Mouse (Mus musculus): ENCODE measurements around the gene Crip3. TPM values are rescaled to one million over a fixed set of nuclear protein-coding genes. Genes with fewer than 3 reads are reported as not detected.

Crip3 gene
- polyA plus RNA-seq, 1 experiment from 2014 or later, result 2.2 TPM

DNA sequence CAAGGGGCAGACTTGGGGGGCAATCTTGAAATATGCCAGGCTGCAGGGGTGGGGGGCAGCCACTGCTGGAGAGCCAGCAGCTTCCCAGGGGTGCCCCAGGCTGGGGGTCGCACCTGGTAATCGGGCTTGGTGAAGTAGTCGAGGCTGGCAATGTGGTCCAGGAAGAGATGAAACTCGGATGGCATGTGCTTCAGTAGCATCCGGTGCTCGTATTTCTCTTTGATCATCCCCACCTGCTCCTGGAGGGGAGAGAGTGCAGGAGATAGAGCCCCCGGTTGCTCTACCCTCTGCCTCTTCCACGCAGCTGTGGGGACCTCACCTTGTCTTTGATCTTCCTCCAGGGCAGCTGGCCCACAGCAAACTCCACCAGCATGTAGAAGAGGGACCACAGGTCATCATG lies 47.9 kb downstream of the Crip3 start:
- no peaks in the 10 kb centered on the region for H3K4me1 ChIP-seq (replicated peaks; ENCODE audit: control insufficient read depth, insufficient read depth, low read length)
- H3K9ac ChIP-seq, result no peak overlapping the region
- DNase-seq (ENCODE audit: low spot score) (no peak), ATAC-seq (ENCODE audit: low FRiP score) (no peak)
- H3K27ac ChIP-seq, result no peak overlapping the region
- no peak overlapping the region for H3K4me3 ChIP-seq (replicated peaks; ENCODE audit: low read length)
- no peaks in the 10 kb centered on the region for H3K27me3 ChIP-seq (ENCODE audit: control insufficient read depth, insufficient read depth, low read length)
- H3K4me2 ChIP-seq (replicated peaks), result no peak overlapping the region
- H3K36me3 ChIP-seq (replicated peaks; ENCODE audit: control insufficient read depth, insufficient read depth), result peaks cover 95% of the 10 kb centered on the region
- no peaks in the 10 kb centered on the region for H3K9me3 ChIP-seq (ENCODE audit: control insufficient read depth, low read length)
- 88% methylated on average over 8 of the region's 8 CpGs for WGBS

DNA sequence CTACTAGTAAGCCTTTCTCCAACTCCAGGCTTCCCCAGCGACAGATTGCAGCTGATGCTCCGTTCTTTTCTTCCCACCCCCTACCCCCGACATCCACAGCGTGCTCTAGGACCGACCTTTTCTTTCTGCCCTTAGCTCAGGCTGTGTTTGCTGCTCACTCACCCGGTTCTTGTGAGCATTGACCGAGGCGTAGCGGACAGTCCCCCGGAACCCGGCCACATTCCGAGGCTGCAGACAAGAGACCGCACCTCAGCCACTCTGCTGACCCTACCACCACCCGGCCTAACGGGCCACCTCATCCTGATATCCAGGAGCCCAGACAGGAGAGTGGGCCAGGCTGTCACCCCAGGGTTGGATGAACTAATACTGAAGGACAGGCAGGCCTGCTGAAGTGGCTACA lies 48.6 kb downstream of the Crip3 start:
- H3K4me3 ChIP-seq (replicated peaks; ENCODE audit: low read length), result no peak overlapping the region
- H3K4me2 ChIP-seq (replicated peaks), result no peak overlapping the region
- no peak for ATAC-seq (ENCODE audit: low FRiP score)
- 78% methylated on average over 15 of the region's 15 CpGs for WGBS
- DNase-seq (ENCODE audit: low spot score), result no peak
- no peak overlapping the region for H3K9ac ChIP-seq
- H3K9me3 ChIP-seq (ENCODE audit: control insufficient read depth, low read length), result no peaks in the 10 kb centered on the region
- H3K27ac ChIP-seq, result no peak overlapping the region
- no peaks in the 10 kb centered on the region for H3K27me3 ChIP-seq (ENCODE audit: control insufficient read depth, insufficient read depth, low read length)
- no peaks in the 10 kb centered on the region for H3K4me1 ChIP-seq (replicated peaks; ENCODE audit: control insufficient read depth, insufficient read depth, low read length)
- H3K36me3 ChIP-seq (replicated peaks; ENCODE audit: control insufficient read depth, insufficient read depth), result peaks cover 94% of the 10 kb centered on the region

Other genes with a start within 250 kb of the Crip3 start
- gene Polh, start 226.3 kb upstream of the Crip3 start, polyA plus RNA-seq (2014; fragmentation: Nextera tagmentation; extraction: Ambion mirVana), result 5.5 and 6.4 TPM in 2 replicates
- 43.4 and 44.4 TPM in 2 replicates for gene Xpo5, start 226.1 kb upstream of the Crip3 start, polyA plus RNA-seq (2014; fragmentation: Nextera tagmentation; extraction: Ambion mirVana)
- 75.4 and 80.1 TPM in 2 replicates for gene Polr1c, start 180.9 kb upstream of the Crip3 start, polyA plus RNA-seq (2014; fragmentation: Nextera tagmentation; extraction: Ambion mirVana)
- gene Yipf3, start 180.8 kb upstream of the Crip3 start, polyA plus RNA-seq (2014; fragmentation: Nextera tagmentation; extraction: Ambion mirVana), result 91.6 and 97.2 TPM in 2 replicates
- gene Lrrc73, start 175.4 kb upstream of the Crip3 start, polyA plus RNA-seq (2014; fragmentation: Nextera tagmentation; extraction: Ambion mirVana), result 15.1 and 18.1 TPM in 2 replicates
- gene Tjap1, start 145.9 kb upstream of the Crip3 start, polyA plus RNA-seq (2014; fragmentation: Nextera tagmentation; extraction: Ambion mirVana), result 22.3 and 25.8 TPM in 2 replicates
- 18.9 and 20.9 TPM in 2 replicates for gene Dlk2, start 131.5 kb upstream of the Crip3 start, polyA plus RNA-seq (2014; fragmentation: Nextera tagmentation; extraction: Ambion mirVana)
- gene Abcc10, start 100.6 kb upstream of the Crip3 start, polyA plus RNA-seq (2014; fragmentation: Nextera tagmentation; extraction: Ambion mirVana), result 8.2 and 9.3 TPM in 2 replicates
- 29.7 and 31.5 TPM in 2 replicates for gene Zfp318, start 45.2 kb upstream of the Crip3 start, polyA plus RNA-seq (2014; fragmentation: Nextera tagmentation; extraction: Ambion mirVana)
- not detected in 2 replicates for gene Slc22a7, start 9.5 kb downstream of the Crip3 start, polyA plus RNA-seq (2014; fragmentation: Nextera tagmentation; extraction: Ambion mirVana)
- 6.5 and 7.7 TPM in 2 replicates for gene Ttbk1, start 58.7 kb downstream of the Crip3 start, polyA plus RNA-seq (2014; fragmentation: Nextera tagmentation; extraction: Ambion mirVana)
- gene Dnph1, start 67.8 kb downstream of the Crip3 start, polyA plus RNA-seq (2014; fragmentation: Nextera tagmentation; extraction: Ambion mirVana), result 16.0 and 16.6 TPM in 2 replicates
- 14.6 and 14.7 TPM in 2 replicates for gene Cul9, start 117.5 kb downstream of the Crip3 start, polyA plus RNA-seq (2014; fragmentation: Nextera tagmentation; extraction: Ambion mirVana)
- gene Srf, start 127.2 kb downstream of the Crip3 start, polyA plus RNA-seq (2014; fragmentation: Nextera tagmentation; extraction: Ambion mirVana), result 5.2 and 6.5 TPM in 2 replicates
- gene Ptk7, start 200.6 kb downstream of the Crip3 start, polyA plus RNA-seq (2014; fragmentation: Nextera tagmentation; extraction: Ambion mirVana), result 19.2 and 20.6 TPM in 2 replicates
- gene Klc4, start 217.1 kb downstream of the Crip3 start, polyA plus RNA-seq (2014; fragmentation: Nextera tagmentation; extraction: Ambion mirVana), result 26.2 and 30.5 TPM in 2 replicates
- 66.5 and 71.2 TPM in 2 replicates for gene Mrpl2, start 217.3 kb downstream of the Crip3 start, polyA plus RNA-seq (2014; fragmentation: Nextera tagmentation; extraction: Ambion mirVana)
- gene Cul7, start 221.4 kb downstream of the Crip3 start, polyA plus RNA-seq (2014; fragmentation: Nextera tagmentation; extraction: Ambion mirVana), result 29.7 and 30.2 TPM in 2 replicates
- 41.6 and 44.7 TPM in 2 replicates for gene Rrp36, start 245.4 kb downstream of the Crip3 start, polyA plus RNA-seq (2014; fragmentation: Nextera tagmentation; extraction: Ambion mirVana)
- gene Mea1, start 249.9 kb downstream of the Crip3 start, polyA plus RNA-seq (2014; fragmentation: Nextera tagmentation; extraction: Ambion mirVana), result 279 and 280 TPM in 2 replicates

All from hindbrain, embryonic 14.5 days (tissue).